Mouse (Mus musculus) MEL (cell line): ENCODE results near the gene Vwc2. TPM values are rescaled to one million over a fixed set of nuclear protein-coding genes. Genes with fewer than 3 reads are reported as not detected.

Experiments
- DNase-seq: peaks from one replicate; pipeline ENCODE4 v3.0.0; 2011; ENCODE audit warnings: low read depth, low spot score
- H3K27ac ChIP-seq: 2 replicates; pipeline ENCODE4 v1.5.1; 2012; ENCODE audit warnings: low read depth, mild to moderate bottlenecking, control low read depth, low read length, moderate library complexity; ENCODE audit not compliant: control insufficient read depth
- H3K27me3 ChIP-seq, 2 experiments: fragments of 150-350 bp in 1 of 2; sonication (generic) in 1 of 2; 2 replicates each; pipeline ENCODE4 v1.6.1; 2012; ENCODE audit warnings: low read length in 2 of 2, mild to moderate bottlenecking in 2 of 2, improper control_type of control experiment in 1 of 2, moderate library complexity in 1 of 2; ENCODE audit not compliant: insufficient read depth in 2 of 2, control insufficient read depth in 1 of 2
- H3K36me3 ChIP-seq, 2 experiments: 2 replicates each; pipeline ENCODE4 v1.6.1; 2012 to 2014; ENCODE audit warnings: low read length in 2 of 2, improper control_type of control experiment in 1 of 2, inconsistent platforms in 1 of 2, mild to moderate bottlenecking in 1 of 2; ENCODE audit not compliant: insufficient read depth in 2 of 2, control insufficient read depth in 1 of 2
- H3K4me1 ChIP-seq, 2 experiments: fragments of 150-350 bp in 1 of 2; sonication (generic) in 1 of 2; 2 replicates each; pipeline ENCODE4 v1.6.1; 2012; ENCODE audit warnings: low read length in 2 of 2, improper control_type of control experiment in 1 of 2, mild to moderate bottlenecking in 1 of 2; ENCODE audit not compliant: insufficient read depth in 2 of 2, control insufficient read depth in 1 of 2
- H3K4me3 ChIP-seq, 2 experiments: fragments of 150-350 bp in 1 of 2; sonication (generic) in 1 of 2; 2 replicates each; pipeline ENCODE4 v1.5.1; 2012; ENCODE audit warnings: low read depth in 2 of 2, low read length in 2 of 2, mild to moderate bottlenecking in 2 of 2, moderate library complexity in 2 of 2, control low read depth in 1 of 2, improper control_type of control experiment in 1 of 2; ENCODE audit not compliant: control insufficient read depth in 1 of 2, insufficient read depth in 1 of 2
- H3K79me2 ChIP-seq: 2 replicates; pipeline ENCODE4 v1.6.1; 2012; ENCODE audit warnings: mild to moderate bottlenecking, low read length, moderate library complexity; ENCODE audit not compliant: control insufficient read depth, poor library complexity, insufficient read depth
- H3K9ac ChIP-seq: 2 replicates; pipeline ENCODE4 v1.6.1; 2012; ENCODE audit warnings: low read depth, mild to moderate bottlenecking, control low read depth, low read length, moderate library complexity; ENCODE audit not compliant: control insufficient read depth, poor library complexity, severe bottlenecking
- H3K9me3 ChIP-seq: fragments of 150-350 bp; sonication (generic); replicated peaks from 2 replicates; pipeline ENCODE4 v1.6.1; 2012; ENCODE audit warnings: mild to moderate bottlenecking, low read length, improper control_type of control experiment, moderate library complexity; ENCODE audit not compliant: insufficient read depth
- CTCF ChIP-seq, 3 experiments: IDR thresholded peaks in 2 of 3; conservative IDR thresholded peaks in 1 of 3; 2 replicates each; pipeline ENCODE4 v1.5.1; 2011 to 2012; ENCODE audit warnings: low read length in 3 of 3, low read depth in 2 of 3, mild to moderate bottlenecking in 2 of 3, improper control_type of control experiment in 1 of 3, inconsistent platforms in 1 of 3, mixed read lengths in 1 of 3, moderate library complexity in 1 of 3; ENCODE audit not compliant: control insufficient read depth in 1 of 3, insufficient read depth in 1 of 3, poor library complexity in 1 of 3, severe bottlenecking in 1 of 3
- ETS1 ChIP-seq: IDR thresholded peaks from 2 replicates; pipeline ENCODE4 v1.6.1; 2012; ENCODE audit warnings: low read depth, mild to moderate bottlenecking, inconsistent platforms, low read length, improper control_type of control experiment, moderate library complexity
- GABPA ChIP-seq: IDR thresholded peaks from 2 replicates; pipeline ENCODE4 v1.6.1; 2012; ENCODE audit warnings: low read depth, mild to moderate bottlenecking, inconsistent platforms, low read length, improper control_type of control experiment, moderate library complexity
- JUND ChIP-seq: IDR thresholded peaks from 2 replicates; pipeline ENCODE4 v1.6.1; 2011; ENCODE audit warnings: low read depth, mild to moderate bottlenecking, improper control_type of control experiment, low read length
- MAFK ChIP-seq: IDR thresholded peaks from 2 replicates; pipeline ENCODE4 v1.6.1; 2011; ENCODE audit warnings: low read depth, mild to moderate bottlenecking, low read length, improper control_type of control experiment, borderline replicate concordance
- MAX ChIP-seq: IDR thresholded peaks from 2 replicates; pipeline ENCODE4 v1.6.1; 2011; ENCODE audit warnings: low read length, improper control_type of control experiment
- MEF2A ChIP-seq: IDR thresholded peaks from 2 replicates; pipeline ENCODE4 v1.6.1; 2014; ENCODE audit warnings: low read depth, mild to moderate bottlenecking, inconsistent platforms, low read length, improper control_type of control experiment; ENCODE audit not compliant: poor library complexity, insufficient replicate concordance, severe bottlenecking; ENCODE audit errors: extremely low read depth
- MXI1 ChIP-seq: IDR thresholded peaks from 2 replicates; pipeline ENCODE4 v1.6.1; 2011; ENCODE audit warnings: mild to moderate bottlenecking, low read depth, low read length, improper control_type of control experiment
- NRF1 ChIP-seq: IDR thresholded peaks from 2 replicates; pipeline ENCODE4 v1.6.1; 2014; ENCODE audit warnings: low read depth, mild to moderate bottlenecking, inconsistent platforms, low read length, improper control_type of control experiment, moderate library complexity; ENCODE audit not compliant: poor library complexity, insufficient read depth, severe bottlenecking
- POLR2A ChIP-seq, 2 experiments: IDR thresholded peaks; 2 replicates each; pipeline ENCODE4 v1.6.1; 2011 to 2012; ENCODE audit warnings: low read length in 2 of 2, mild to moderate bottlenecking in 2 of 2, control low read depth in 1 of 2, improper control_type of control experiment in 1 of 2, low read depth in 1 of 2, moderate library complexity in 1 of 2; ENCODE audit not compliant: control insufficient read depth in 1 of 2, insufficient read depth in 1 of 2, poor library complexity in 1 of 2
- POLR2AphosphoS2 ChIP-seq: IDR thresholded peaks from 2 replicates; pipeline ENCODE4 v1.6.1; 2011; ENCODE audit warnings: low read length, improper control_type of control experiment
- RCOR1 ChIP-seq: IDR thresholded peaks from 2 replicates; pipeline ENCODE4 v1.6.1; 2012; ENCODE audit warnings: low read depth, mild to moderate bottlenecking, inconsistent platforms, low read length, improper control_type of control experiment
- SIN3A ChIP-seq: IDR thresholded peaks from 2 replicates; pipeline ENCODE4 v1.6.1; 2012; ENCODE audit warnings: low read length, improper control_type of control experiment, inconsistent platforms
- TAL1 ChIP-seq: IDR thresholded peaks from 2 replicates; pipeline ENCODE4 v1.6.1; 2012; ENCODE audit warnings: mild to moderate bottlenecking, inconsistent platforms, low read length, moderate library complexity, mixed read lengths
- TBP ChIP-seq: IDR thresholded peaks from 2 replicates; pipeline ENCODE4 v1.8.0; 2011; ENCODE audit warnings: low read depth, low read length, improper control_type of control experiment
- UBTF ChIP-seq: IDR thresholded peaks from 2 replicates; pipeline ENCODE4 v1.6.1; 2012; ENCODE audit warnings: low read depth, mild to moderate bottlenecking, inconsistent platforms, low read length, improper control_type of control experiment, moderate library complexity, borderline replicate concordance; ENCODE audit not compliant: insufficient read depth
- USF2 ChIP-seq, 2 experiments: IDR thresholded peaks; 2 replicates each; pipeline ENCODE4 v1.6.1; 2011 to 2012; ENCODE audit warnings: improper control_type of control experiment in 2 of 2, low read length in 2 of 2, borderline replicate concordance in 1 of 2, inconsistent platforms in 1 of 2, low read depth in 1 of 2, mild to moderate bottlenecking in 1 of 2; ENCODE audit not compliant: insufficient read depth in 1 of 2
- ZNF384 ChIP-seq: IDR thresholded peaks from 2 replicates; pipeline ENCODE4 v1.6.1; 2012; ENCODE audit warnings: low read depth, mild to moderate bottlenecking, inconsistent platforms, low read length, improper control_type of control experiment
- polyA plus RNA-seq, 2 experiments: library from polyadenylated mRNA; stranded (reverse) in 1 of 2; unstranded in 1 of 2; fragments of >175 nt in 1 of 2; fragments of >200 nt in 1 of 2; gene quantifications; 2 replicates each; pipeline versions ENCODE4 v1.2.1 to v1.2.4; 2012; ENCODE audit warnings: low replicate concordance in 2 of 2, low read depth in 1 of 2; ENCODE audit not compliant: insufficient read length in 2 of 2, insufficient read depth in 1 of 2, missing spikeins in 1 of 2
- total RNA-seq: library from RNA; depleted of rRNA; stranded (reverse); fragments of 300-350 nt; gene quantifications from 2 replicates; pipeline ENCODE4 v1.2.3, GENCODE M21; 2012

The Vwc2 gene
- total and polyA plus RNA-seq, 3 experiments: not detected

GRCm38 (mm10) chr11:11115648-11116590 is 1.9 kb downstream of the Vwc2 start:
- Histone ChIP-seq H3K9me3 (no peaks in the 10 kb centered on the region), H3K9ac (no peak overlapping the region), H3K4me1 (no peaks in the 10 kb centered on the region), H3K27ac (no peak overlapping the region), H3K27me3 (no peaks in the 10 kb centered on the region), H3K36me3 (no peaks in the 10 kb centered on the region), H3K4me3 (no peak overlapping the region), H3K79me2 (no peaks in the 10 kb centered on the region)
- TF ChIP-seq JUND (no peak), ETS1 (no peak), USF2 (IDR thresholded peaks at IDR 0.05; ENCODE audit: borderline replicate concordance in 1 of 2, insufficient read depth in 1 of 2, low read depth in 1 of 2, low read length in 2 of 2) (no peak), TBP (no peak), UBTF (no peak), SIN3A (no peak), MAFK (no peak), NRF1 (no peak), MXI1 (no peak), RCOR1 (no peak)
- no peak for DNase-seq

- Histone ChIP-seq H3K36me3 (no peaks in the 10 kb centered on the region), H3K9me3 (no peaks in the 10 kb centered on the region), H3K4me1 (no peaks in the 10 kb centered on the region), H3K79me2 (no peaks in the 10 kb centered on the region), H3K9ac (no peak overlapping the region), H3K4me3 (no peak overlapping the region), H3K27ac (no peak overlapping the region), H3K27me3 (no peaks in the 10 kb centered on the region)
- no peak for DNase-seq
- TF ChIP-seq USF2 (IDR thresholded peaks at IDR 0.05; ENCODE audit: borderline replicate concordance in 1 of 2, insufficient read depth in 1 of 2, low read depth in 1 of 2, low read length in 2 of 2): no peak
- TF ChIP-seq MAX: no peak
- TF ChIP-seq CTCF (IDR thresholded peaks at IDR 0.05 in 2 of 3, conservative IDR thresholded peaks at IDR 0.05 in 1 of 3; ENCODE audit: control insufficient read depth in 1 of 3, insufficient read depth in 1 of 3, low read depth in 2 of 3, low read length in 3 of 3, poor library complexity in 1 of 3, severe bottlenecking in 1 of 3): no peak
- no peak for TF ChIP-seq MEF2A
- TF ChIP-seq POLR2AphosphoS2: no peak
- TF ChIP-seq TBP: no peak
- TF ChIP-seq NRF1: no peak
- no peak for TF ChIP-seq TAL1
- TF ChIP-seq ZNF384: no peak
- TF ChIP-seq SIN3A: no peak
- no peak for TF ChIP-seq UBTF
- no peak for TF ChIP-seq ETS1
- no peak for TF ChIP-seq GABPA
- TF ChIP-seq POLR2A (IDR thresholded peaks at IDR 0.05; ENCODE audit: control insufficient read depth in 1 of 2, insufficient read depth in 1 of 2, low read depth in 1 of 2, low read length in 2 of 2, poor library complexity in 1 of 2): no peak
Observed at GRCm38 (mm10) chr11:11116736-11117135, 2.7 kb downstream of the Vwc2 start.
